Mouse (Mus musculus): Measurements from ENCODE around the gene Lrrc45. TPM values are rescaled to one million over a fixed set of nuclear protein-coding genes. Genes with fewer than 3 reads are reported as not detected.
"Not testable (repeated sequence)": the region's sequence is repeated elsewhere in the genome, so short reads cannot be mapped to it uniquely, and the experiment has no call there.

The Lrrc45 gene
- total RNA-seq (2021): 10 to 100 TPM; 21.9 to 25.3 TPM
- 34.2 and 40.1 TPM in 2 replicates for polyA plus RNA-seq (2012; rRNA removed)
- long read RNA-seq, transcript Lrrc45-201 (18 exons, 2,492 nt): major isoform, 22 of 40 reads
- long read RNA-seq, partial matches to known transcripts: 2 of 40 reads
- long read RNA-seq, other reads (novel, unspliced or antisense): 16 of 40 reads

- peak; percentile 98 for DNase-seq
Observed at GRCm38 (mm10) chr11:120713580-120714518, at the start of gene Lrrc45, which contains the start of gene Cenpx. TSS of gene Lrrc45 (plus strand) at chr11:120713925. TSS of gene Cenpx (minus strand) at chr11:120713738.

- no peak for DNase-seq
Observed at GRCm38 (mm10) chr11:120665406-120665805, 48.3 kb upstream of the Lrrc45 start.

GRCm38 (mm10) chr11:120666617-120667016, 47.1 kb upstream of the Lrrc45 start:
- no peak for DNase-seq

DNA sequence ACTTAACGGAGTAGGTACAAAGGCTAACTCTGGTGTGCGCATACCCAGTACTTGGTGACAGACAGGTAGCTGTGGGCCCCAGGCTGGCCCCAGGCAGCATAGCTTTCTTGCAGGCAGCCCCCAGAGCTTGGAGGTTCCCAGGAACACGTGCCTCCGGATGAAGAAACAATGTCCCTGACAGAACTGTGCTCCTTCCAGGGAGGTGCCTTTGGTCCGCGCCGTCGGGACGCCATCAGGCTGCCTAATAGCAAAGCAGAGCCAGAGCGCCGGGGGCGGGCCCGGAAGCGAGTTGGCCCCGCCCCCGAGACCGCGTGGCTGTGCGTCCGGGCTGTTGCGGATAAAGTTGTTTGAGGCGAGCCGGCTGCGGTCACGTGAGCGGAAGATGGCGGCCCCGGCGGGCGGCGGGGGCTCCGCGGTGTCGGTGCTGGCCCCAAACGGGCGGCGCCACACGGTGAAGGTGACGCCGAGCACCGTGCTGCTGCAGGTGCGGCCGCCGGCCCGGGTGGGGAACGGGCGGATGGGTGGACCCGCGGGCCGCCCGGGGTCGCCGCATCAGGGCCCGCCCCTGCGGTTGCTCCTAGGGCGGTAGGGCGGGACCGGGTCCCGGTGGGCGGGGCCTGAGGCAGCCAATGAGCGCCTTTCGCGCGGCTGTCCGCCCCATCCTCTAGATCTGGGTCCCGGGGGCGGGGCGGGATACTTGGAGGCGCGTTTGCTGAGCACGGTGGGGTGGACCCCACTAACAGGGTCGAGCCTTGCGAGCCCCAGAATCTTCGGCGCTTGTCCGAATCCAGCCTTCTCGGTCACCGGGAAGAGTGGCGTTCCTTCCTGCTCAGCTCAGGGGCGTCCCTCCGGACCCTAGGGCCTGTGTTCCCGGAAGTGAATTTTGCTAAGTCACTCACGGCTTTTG, 40.8 kb upstream of the Lrrc45 start, which contains the start of gene Aspscr1:
TSS of gene Aspscr1 (plus strand) at position 287 of the 907 bp plus-strand sequence.
- DNase-seq: peak; percentile 98

DNA sequence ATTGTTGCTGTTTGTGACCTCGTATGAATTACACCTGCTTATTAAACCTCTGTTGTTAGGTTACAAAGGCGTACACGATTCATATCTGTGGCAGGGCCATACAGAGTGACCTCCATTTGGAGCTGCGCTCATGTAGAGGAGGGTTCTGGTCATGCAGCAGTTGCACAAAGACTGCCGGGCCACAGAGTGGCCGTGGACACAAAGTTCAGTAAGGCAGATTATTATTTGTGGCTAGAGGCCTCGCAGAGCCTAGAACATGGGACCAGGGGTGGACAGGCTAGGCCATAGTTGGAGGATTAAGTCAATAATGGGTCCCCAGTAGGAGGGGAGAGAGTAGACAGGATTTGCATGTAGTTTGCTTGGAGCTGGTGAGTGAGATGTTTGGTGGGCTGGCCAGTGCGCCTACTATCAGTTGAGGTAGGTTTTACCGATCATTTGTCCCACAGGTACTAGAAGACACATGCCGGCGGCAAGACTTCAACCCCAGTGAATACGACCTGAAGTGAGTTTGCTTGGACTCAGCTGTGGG, 40.1 kb upstream of the Lrrc45 start:
- no peak for DNase-seq

DNA sequence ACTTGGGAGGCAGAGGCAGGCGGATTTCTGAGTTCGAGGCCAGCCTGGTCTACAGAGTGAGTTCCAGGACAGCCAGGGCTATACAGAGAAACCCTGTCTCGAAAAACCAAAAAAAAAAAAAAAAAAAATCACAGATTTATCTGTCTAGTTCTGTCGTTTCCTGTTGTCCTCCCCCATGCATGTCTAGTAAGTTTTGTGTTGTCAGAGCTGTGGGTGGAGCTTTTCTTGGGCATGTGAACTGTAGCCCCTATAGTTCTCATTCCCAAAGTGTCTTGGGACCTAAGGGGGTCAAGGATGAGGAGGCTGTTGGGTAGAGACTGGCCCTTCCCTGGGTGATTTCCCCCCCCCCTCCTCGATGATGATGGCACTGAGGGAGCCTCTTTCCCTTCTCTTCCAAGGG, 37.9 kb upstream of the Lrrc45 start:
- not testable (repeated sequence) for DNase-seq

DNA sequence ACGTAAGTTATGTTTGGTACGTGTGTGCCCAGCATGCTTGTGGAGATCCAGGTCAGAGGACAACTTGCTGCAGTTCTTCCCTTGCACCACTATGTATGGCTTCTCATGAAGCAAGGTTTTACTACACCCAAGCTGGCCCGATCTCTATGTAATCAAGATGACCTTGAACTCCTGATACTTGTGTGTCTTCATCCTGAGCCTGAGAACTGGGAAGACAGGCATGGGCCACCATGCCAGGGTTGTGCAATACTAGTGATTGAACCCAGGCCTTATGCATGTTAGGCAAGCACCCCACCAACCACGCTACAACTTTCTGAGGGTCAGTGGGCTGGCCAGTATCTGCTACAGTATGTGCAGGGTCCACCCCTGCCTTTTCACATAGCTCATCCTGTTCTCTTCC, 36.8 kb upstream of the Lrrc45 start:
- peak; percentile 66 for DNase-seq

DNA sequence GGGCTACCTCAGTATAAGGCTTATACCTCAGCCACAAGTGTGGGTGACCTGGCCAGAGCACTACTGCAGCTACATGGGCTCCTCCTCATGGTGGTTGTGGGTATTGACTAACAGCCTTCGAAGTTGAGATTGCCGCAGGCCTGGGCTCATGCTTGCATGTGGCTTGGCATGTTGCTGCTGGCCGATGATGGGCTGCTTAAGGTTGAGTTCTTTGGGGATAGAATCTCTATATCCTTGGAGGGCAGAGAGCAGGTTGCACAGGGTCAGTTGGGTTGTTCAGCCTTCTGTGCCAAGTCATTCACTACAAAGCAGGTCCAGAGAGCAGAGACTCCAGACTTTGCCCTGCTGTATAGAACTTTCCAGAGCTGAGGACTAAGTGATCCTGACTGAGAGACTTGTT, 33.8 kb upstream of the Lrrc45 start:
- DNase-seq: peak; percentile 29

- no peak for DNase-seq
Observed at GRCm38 (mm10) chr11:120682683-120683082, 31.0 kb upstream of the Lrrc45 start.

DNA sequence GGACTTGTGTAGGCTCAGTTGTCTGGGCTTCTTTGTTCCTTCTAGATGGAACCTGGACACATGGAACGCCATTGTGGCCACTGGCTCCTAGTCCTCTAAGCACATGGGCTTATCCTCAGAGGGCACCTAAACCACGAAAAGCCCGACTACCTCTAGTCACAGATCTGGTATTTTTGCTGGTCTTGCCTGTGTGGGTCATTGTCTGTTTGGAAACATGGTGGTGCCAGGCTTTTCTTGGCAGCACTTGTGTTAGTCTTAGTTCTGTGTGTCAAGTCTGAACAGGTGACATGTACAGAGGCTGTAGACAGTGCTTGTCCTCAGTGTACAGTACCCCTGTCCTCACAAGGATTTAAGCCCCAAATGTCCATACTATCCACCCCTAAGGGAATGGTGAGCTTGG, 30.2 kb upstream of the Lrrc45 start:
- no peak for DNase-seq

DNA sequence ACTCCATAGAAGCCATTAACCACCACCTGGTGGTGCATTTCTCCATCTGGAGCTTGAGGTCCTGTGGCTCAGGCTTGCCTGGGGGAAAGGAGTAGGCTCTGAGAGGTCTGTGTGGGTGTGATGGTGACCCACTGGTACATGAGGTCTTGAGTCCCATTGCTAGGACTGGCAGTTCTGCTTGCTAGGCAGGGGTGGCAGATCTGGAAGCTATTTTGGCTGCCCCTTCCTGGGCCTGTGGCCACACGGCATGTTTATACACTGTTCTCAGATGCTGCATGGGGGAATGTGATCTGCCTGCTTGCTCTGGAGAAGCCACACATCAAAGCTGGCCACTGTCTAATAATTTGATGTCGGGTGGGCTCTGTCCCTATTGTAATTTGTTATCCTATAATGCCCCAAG, 29.6 kb upstream of the Lrrc45 start:
- DNase-seq: no peak

- no peak for DNase-seq
Observed at GRCm38 (mm10) chr11:120684660-120685059, 29.1 kb upstream of the Lrrc45 start.

DNA sequence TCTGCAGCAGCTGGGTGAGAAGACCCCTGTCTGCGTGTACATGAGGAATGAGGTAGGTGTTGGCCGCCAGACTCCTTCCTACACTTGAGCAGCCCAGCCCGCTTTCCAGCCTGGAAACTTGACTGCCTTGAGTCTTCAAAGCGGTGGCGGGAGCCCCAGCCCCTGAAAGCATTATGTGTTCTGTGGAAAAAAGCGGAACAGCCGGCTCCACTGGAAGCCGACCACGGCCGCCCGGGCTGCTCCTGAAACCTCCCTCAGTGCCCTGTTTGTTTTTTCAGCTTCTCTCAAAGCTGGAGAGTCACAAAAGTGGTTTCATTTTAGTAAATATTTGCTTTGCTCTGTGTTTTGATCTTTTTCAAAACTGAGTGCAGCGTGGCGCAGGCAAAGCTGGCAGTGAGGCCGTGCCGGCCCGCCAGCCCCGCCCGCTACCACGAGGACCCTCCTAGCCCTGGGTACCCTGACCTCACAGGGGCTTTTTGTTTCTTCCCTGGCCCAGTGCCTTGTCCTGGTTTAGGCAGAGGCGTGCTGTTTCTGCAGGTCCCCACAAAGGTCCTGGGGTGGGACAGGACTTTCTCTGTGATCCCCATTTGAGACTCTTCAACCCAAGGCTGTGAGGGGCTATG, 27.0 kb upstream of the Lrrc45 start:
- no peak for DNase-seq

DNA sequence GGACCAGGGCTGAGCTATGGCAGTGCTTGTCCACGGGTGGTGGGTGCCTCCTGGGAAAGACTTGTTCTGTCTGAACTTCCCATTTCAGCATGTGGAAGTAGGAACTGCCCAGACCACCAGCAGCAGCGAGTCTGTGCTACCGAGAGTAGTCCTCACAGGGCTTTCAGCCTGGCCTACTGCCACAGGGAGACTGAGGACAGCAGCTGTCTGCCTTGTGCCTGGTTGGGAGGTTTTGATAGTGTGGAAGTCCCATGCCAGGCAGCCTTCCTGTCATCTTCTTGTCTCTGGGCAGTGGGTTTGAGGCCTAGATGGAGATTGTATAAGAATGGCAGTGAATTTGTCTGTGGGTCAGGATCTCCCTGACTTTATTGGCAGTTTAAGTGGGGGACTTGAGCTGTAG, 24.4 kb upstream of the Lrrc45 start:
- no peak for DNase-seq

GRCm38 (mm10) chr11:120692471-120693011, 21.2 kb upstream of the Lrrc45 start:
- peak; percentile 81 for DNase-seq

DNA sequence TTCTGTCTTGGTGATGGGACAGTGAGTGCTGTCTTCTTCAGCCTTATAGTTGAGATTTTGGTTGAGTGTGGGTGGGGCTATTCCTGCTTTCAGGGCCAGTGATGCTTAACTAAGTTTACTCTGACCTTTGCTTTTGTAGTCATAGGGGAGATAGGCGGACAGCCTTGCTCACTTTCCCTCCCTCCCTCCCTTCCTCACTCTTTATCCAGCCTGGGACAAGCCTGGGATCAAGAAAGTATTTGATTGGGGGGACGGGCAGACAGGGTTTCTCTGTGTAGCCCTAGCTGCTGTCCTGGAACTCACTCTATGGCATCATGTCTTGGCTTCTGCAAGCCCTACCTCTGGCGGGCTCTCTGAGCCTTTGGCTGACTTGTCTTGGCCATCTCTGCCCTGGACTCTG, 20.3 kb upstream of the Lrrc45 start:
- peak; percentile 44 for DNase-seq

- DNase-seq: peak; percentile 59
Observed at GRCm38 (mm10) chr11:120695184-120695583, 18.5 kb upstream of the Lrrc45 start.

GRCm38 (mm10) chr11:120695641-120696040, 18.1 kb upstream of the Lrrc45 start:
- peak; percentile 66 for DNase-seq

GRCm38 (mm10) chr11:120696568-120696967, 17.2 kb upstream of the Lrrc45 start:
- DNase-seq: no peak

GRCm38 (mm10) chr11:120697741-120698140, 16.0 kb upstream of the Lrrc45 start:
- peak; percentile 91 for DNase-seq

Measured in adrenal gland, adult 2 months (tissue).